Mouse (Mus musculus) stomach, embryonic 16.5 days (tissue): Measurements from ENCODE around the gene Gli3. TPM values are rescaled to one million over a fixed set of nuclear protein-coding genes. Genes with fewer than 3 reads are reported as not detected.

Experiments used
- ATAC-seq: fragments of 200-750 bp; cut with Nextera tagmentation; 2 replicates; pipeline ENCODE4 v1.8.0; 2017; ENCODE audit warnings: moderate number of reproducible peaks, moderate TSS enrichment; ENCODE audit not compliant: insufficient read depth, low FRiP score
- H3K27ac ChIP-seq: fragments of 300-500 bp; sonication (generic); 2 replicates; pipeline ENCODE4 v1.5.1; 2014; ENCODE audit warnings: low read length
- H3K27me3 ChIP-seq: fragments of 300-500 bp; sonication (generic); 2 replicates; pipeline ENCODE4 v1.6.1; 2014; ENCODE audit warnings: low read length, control low read depth, mixed read lengths; ENCODE audit not compliant: control insufficient read depth, insufficient read depth
- H3K36me3 ChIP-seq: fragments of 300-500 bp; sonication (generic); 2 replicates; pipeline ENCODE4 v1.6.1; 2014; ENCODE audit warnings: low read length; ENCODE audit not compliant: control insufficient read depth, insufficient read depth
- H3K4me1 ChIP-seq: fragments of 300-500 bp; sonication (generic); 2 replicates; pipeline ENCODE4 v1.6.1; 2014; ENCODE audit warnings: low read length, control low read depth, mixed read lengths; ENCODE audit not compliant: control insufficient read depth, insufficient read depth
- H3K4me2 ChIP-seq: fragments of 300-500 bp; sonication (generic); 2 replicates; pipeline ENCODE4 v1.6.1; 2014; ENCODE audit warnings: low read depth, low read length, mixed read lengths
- H3K4me3 ChIP-seq: fragments of 300-500 bp; sonication (generic); replicated peaks from 2 replicates; pipeline ENCODE4 v1.5.1; 2014; ENCODE audit warnings: mild to moderate bottlenecking, low read length
- H3K9ac ChIP-seq: fragments of 300-500 bp; sonication (generic); 2 replicates; pipeline ENCODE4 v1.6.1; 2014; ENCODE audit warnings: low read length
- H3K9me3 ChIP-seq: fragments of 300-500 bp; sonication (generic); replicated peaks from 2 replicates; pipeline ENCODE4 v1.6.1; 2016; ENCODE audit warnings: low read length, control low read depth; ENCODE audit not compliant: control insufficient read depth
- WGBS: fragments of 180-500 bp; shearing (Covaris S2); extraction: QIAGEN DNeasy Blood & Tissue Kit; methylation state at CpG from one replicate; pipeline ENCODE4 v1.1.7; 2014; 5-methylcytosine and 5-hydroxymethylcytosine counted together
- polyA plus RNA-seq: library from polyadenylated mRNA; unstranded; fragments of >200 nt; fragmentation: Nextera tagmentation; extraction: Ambion mirVana; gene quantifications from 2 replicates; pipeline ENCODE4 v1.2.1, GENCODE M21; 2015

Gene Gli3
- polyA plus RNA-seq, 1 experiment from 2014 or later = 14.3 TPM

GRCm38 (mm10) chr13:15641548-15641947 is 178.5 kb downstream of the Gli3 start:
- Histone ChIP-seq H3K27me3 (no peaks in the 10 kb centered on the region), H3K36me3 (no peaks in the 10 kb centered on the region; the same call in 1 of the 2 replicates), H3K9ac (no peak overlapping the region), H3K4me2 (no peak overlapping the region), H3K4me1 (no peaks in the 10 kb centered on the region), H3K4me3 (no peak overlapping the region), H3K27ac (no peak overlapping the region), H3K9me3 (no peaks in the 10 kb centered on the region)
- WGBS = 97% methylated on average over 1 of the region's 1 CpGs
- no peak for ATAC-seq

GRCm38 (mm10) chr13:15660502-15660901 is 197.5 kb downstream of the Gli3 start:
- Histone ChIP-seq H3K27me3 (no peaks in the 10 kb centered on the region), H3K9me3 (no peaks in the 10 kb centered on the region), H3K9ac (no peak overlapping the region), H3K4me3 (no peak overlapping the region), H3K4me2 (no peak overlapping the region), H3K4me1 (no peaks in the 10 kb centered on the region), H3K36me3 (peaks cover 5% of the 10 kb centered on the region; the same call in 1 of the 2 replicates), H3K27ac (no peak overlapping the region)
- whole genome bisulfite sequencing = 81% methylated on average over 5 of the region's 5 CpGs
- ATAC-seq = no peak

- Histone ChIP-seq H3K36me3 (peaks cover 5% of the 10 kb centered on the region; the same call in 1 of the 2 replicates), H3K9me3 (no peaks in the 10 kb centered on the region), H3K4me3 (no peak overlapping the region), H3K9ac (no peak overlapping the region), H3K27ac (no peak overlapping the region), H3K27me3 (no peaks in the 10 kb centered on the region), H3K4me1 (no peaks in the 10 kb centered on the region), H3K4me2 (no peak overlapping the region)
- 73% methylated on average over 10 of the region's 10 CpGs for WGBS
- ATAC-seq = no peak
Measured at GRCm38 (mm10) chr13:15662375-15662774, 199.3 kb downstream of the Gli3 start.

GRCm38 (mm10) chr13:15664580-15665201 is 201.7 kb downstream of the Gli3 start:
- H3K36me3 ChIP-seq = peaks cover 5% of the 10 kb centered on the region; the same call in 1 of the 2 replicates
- H3K9ac ChIP-seq = no peak overlapping the region
- no peak for ATAC-seq
- H3K9me3 ChIP-seq = no peaks in the 10 kb centered on the region
- H3K27ac ChIP-seq = no peak overlapping the region
- H3K27me3 ChIP-seq = no peaks in the 10 kb centered on the region
- no peak overlapping the region for H3K4me3 ChIP-seq
- WGBS = 45% methylated on average over 7 of the region's 7 CpGs
- H3K4me2 ChIP-seq = no peak overlapping the region
- H3K4me1 ChIP-seq = no peaks in the 10 kb centered on the region

- Histone ChIP-seq H3K36me3 (peaks cover 5% of the 10 kb centered on the region; the same call in 1 of the 2 replicates), H3K4me2 (no peak overlapping the region), H3K4me3 (no peak overlapping the region), H3K9me3 (no peaks in the 10 kb centered on the region), H3K27me3 (no peaks in the 10 kb centered on the region), H3K9ac (no peak overlapping the region), H3K4me1 (no peaks in the 10 kb centered on the region), H3K27ac (no peak overlapping the region)
- no peak for ATAC-seq
- 90% methylated on average over 8 of the region's 8 CpGs for WGBS
Measured at GRCm38 (mm10) chr13:15665514-15665913, 202.5 kb downstream of the Gli3 start.

GRCm38 (mm10) chr13:15670144-15670961 is 207.3 kb downstream of the Gli3 start:
- Histone ChIP-seq H3K4me3 (no peak overlapping the region), H3K36me3 (no peaks in the 10 kb centered on the region), H3K27me3 (no peaks in the 10 kb centered on the region), H3K4me2 (no peak overlapping the region), H3K9me3 (no peaks in the 10 kb centered on the region), H3K9ac (no peak overlapping the region), H3K27ac (no peak overlapping the region), H3K4me1 (no peaks in the 10 kb centered on the region)
- WGBS = 37% methylated on average over 9 of the region's 9 CpGs
- no peak for ATAC-seq

GRCm38 (mm10) chr13:15670962-15671313 is 207.9 kb downstream of the Gli3 start:
- Histone ChIP-seq H3K4me2 (no peak overlapping the region), H3K9me3 (no peaks in the 10 kb centered on the region), H3K27ac (no peak overlapping the region), H3K4me1 (no peaks in the 10 kb centered on the region), H3K9ac (no peak overlapping the region), H3K36me3 (no peaks in the 10 kb centered on the region), H3K27me3 (no peaks in the 10 kb centered on the region), H3K4me3 (no peak overlapping the region)
- 35% methylated on average over 4 of the region's 4 CpGs for WGBS
- ATAC-seq = no peak

- Histone ChIP-seq H3K27me3 (no peaks in the 10 kb centered on the region), H3K4me1 (no peaks in the 10 kb centered on the region), H3K27ac (no peak overlapping the region), H3K4me2 (no peak overlapping the region), H3K9me3 (no peaks in the 10 kb centered on the region), H3K36me3 (no peaks in the 10 kb centered on the region), H3K4me3 (no peak overlapping the region), H3K9ac (no peak overlapping the region)
- ATAC-seq = no peak
Measured at GRCm38 (mm10) chr13:15675480-15675879, 212.4 kb downstream of the Gli3 start.

- no peak overlapping the region for H3K4me2 ChIP-seq
- no peaks in the 10 kb centered on the region for H3K36me3 ChIP-seq
- no peak overlapping the region for H3K4me3 ChIP-seq
- H3K4me1 ChIP-seq = no peaks in the 10 kb centered on the region
- no peak overlapping the region for H3K9ac ChIP-seq
- no peak overlapping the region for H3K27ac ChIP-seq
- ATAC-seq = no peak
- H3K9me3 ChIP-seq = no peaks in the 10 kb centered on the region
- WGBS = 87% methylated on average over 4 of the region's 4 CpGs
- H3K27me3 ChIP-seq = no peaks in the 10 kb centered on the region
Measured at GRCm38 (mm10) chr13:15677106-15677760, 214.2 kb downstream of the Gli3 start.
